ENCODE assay signal across 31 mouse cellular contexts in genomic region chr11:54219191-54219590, GRCm38 (mm10). TPM values are rescaled to one million over a fixed set of nuclear protein-coding genes. Genes with fewer than 3 reads are reported as not detected.
DNase-seq lines count a peak whose midpoint lies in the region; ATAC-seq and TF ChIP-seq lines count a peak whose summit lies in the region.
"Had no signal": no experiment of that assay in that cellular context is flagged by ENCODE, and none has a peak within 500 bp of the region (broad histone marks: within the 10 kb centered on the region; RNA-seq: fewer than 3 reads in every experiment).

No protein-coding gene starts in this region.

- no peak overlapping the region for H3K4me2 ChIP-seq in CH12.LX (ENCODE audit: insufficient read depth, low read depth, poor library complexity, severe bottlenecking)
- H3K4me2 ChIP-seq: embryonic facial prominence, embryonic 12.5 days; forebrain, embryonic 12.5 days had no signal

- peaks cover 85 to 99% of the 10 kb centered on the region in 2 experiments for H3K4me1 ChIP-seq in CH12.LX (ENCODE audit: control insufficient read depth in 1 of 2, insufficient read depth in 2 of 2)
- H3K4me1 ChIP-seq: embryonic facial prominence, embryonic 10.5 days; embryonic facial prominence, embryonic 12.5 days; forebrain, embryonic 10.5 days; forebrain, embryonic 12.5 days had no signal

- TF ChIP-seq POLR2A in CH12.LX (IDR thresholded peaks at IDR 0.05; ENCODE audit: low read depth, low read length): no peak

- no peak overlapping the region for H3K4me3 ChIP-seq in CH12.LX (replicated peaks in 1 of 3; ENCODE audit: low read depth in 2 of 3, low read length in 2 of 3, poor library complexity in 1 of 3)
- H3K4me3 ChIP-seq: embryonic facial prominence, embryonic 10.5 days; embryonic facial prominence, embryonic 12.5 days; forebrain, embryonic 10.5 days; forebrain, embryonic 12.5 days had no signal

- no peaks in the 10 kb centered on the region for H3K27me3 ChIP-seq in CH12.LX (replicated peaks)
- H3K27me3 ChIP-seq: embryonic facial prominence, embryonic 12.5 days; forebrain, embryonic 12.5 days had no signal

- no peak overlapping the region for H3K27ac ChIP-seq in CH12.LX (ENCODE audit: insufficient read depth, low read depth)
- H3K27ac ChIP-seq: embryonic facial prominence, embryonic 10.5 days; embryonic facial prominence, embryonic 12.5 days; forebrain, embryonic 10.5 days; forebrain, embryonic 12.5 days had no signal

- H3K79me2 ChIP-seq in CH12.LX (replicated peaks; ENCODE audit: control insufficient read depth, extremely low read depth, insufficient read depth, poor library complexity, severe bottlenecking): no peaks in the 10 kb centered on the region

- no peak overlapping the region for H3K9ac ChIP-seq in CH12.LX (ENCODE audit: insufficient read depth, low read depth)
- H3K9ac ChIP-seq: embryonic facial prominence, embryonic 12.5 days; forebrain, embryonic 12.5 days had no signal

- ATAC-seq in common myeloid progenitor, adult 5-6 weeks (replicated peaks; ENCODE audit: low read depth, poor library complexity, severe bottlenecking): peak; percentile 36; the same call in 1 of the 2 replicates
- peak; percentile 45 for ATAC-seq in megakaryocyte progenitor cell, adult 5-6 weeks (replicated peaks; ENCODE audit: poor library complexity)
- ATAC-seq: CD4-positive, CD25-positive, alpha-beta regulatory T cell, adult 4 months; forebrain, embryonic 14.5 days; forebrain, embryonic 16.5 days had no signal

- in situ Hi-C loops in CH12.LX (cut with MboI; ENCODE audit: low pct_ligation_motif_present, low pct_unique_long_range_greater_than_20kb, low sequenced_read_pairs): loop anchor here (5.0 kb wide), 1 partner anchor 72 kb away; no protein-coding TSS in a partner anchor

- peak; percentile 52; the same call in 1 of the 2 replicates for TF ChIP-seq EP300 in CH12.LX (IDR thresholded peaks at IDR 0.05; ENCODE audit: low read length)

- DNase-seq in CH12.LX (ENCODE audit: extremely low read depth) (peak; percentile 47), MEL-GATA-1-ER (ENCODE audit: extremely low read depth, low read depth) (peak; percentile 54)
- DNase-seq in Muller cell, postnatal 12 days (ENCODE audit: inconsistent ontology term): no peak
- no peak for DNase-seq in lung, postnatal 14 days
- DNase-seq in testis, postnatal 14 days (ENCODE audit: low spot score): no peak
- no peak for DNase-seq in kidney, adult 11 months
- DNase-seq: adrenal gland, adult 2 months; adrenal gland, postnatal 10 days; adrenal gland, postnatal 25 days; B cell, adult 2 months; cerebellum, adult 11 months; cerebellum, adult 18-20 months; cerebellum, adult 8-10 months; cerebellum, adult 9-11 months; cerebellum, postnatal 14 days; cerebellum, postnatal 36 days had no signal

- H3K9me3 ChIP-seq in CH12.LX (replicated peaks; ENCODE audit: low read length): no peaks in the 10 kb centered on the region
- H3K9me3 ChIP-seq: embryonic facial prominence, embryonic 10.5 days; embryonic facial prominence, embryonic 12.5 days; forebrain, embryonic 10.5 days; forebrain, embryonic 12.5 days had no signal

- H3K36me3 ChIP-seq in CH12.LX (replicated peaks in 1 of 2; ENCODE audit: control insufficient read depth in 1 of 2, insufficient read depth in 1 of 2, low read length in 1 of 2): no peaks in the 10 kb centered on the region
- H3K36me3 ChIP-seq: embryonic facial prominence, embryonic 10.5 days; embryonic facial prominence, embryonic 12.5 days; forebrain, embryonic 10.5 days; forebrain, embryonic 12.5 days had no signal

- TF ChIP-seq RAD21 in CH12.LX (IDR thresholded peaks at IDR 0.05; ENCODE audit: low read depth, low read length): no peak

- dilution Hi-C loops in CH12.LX (cut with MboI; ENCODE audit: extremely low pct_ligation_motif_present, extremely low pct_unique_long_range_greater_than_20kb, low sequenced_read_pairs): no loop called here

- TF ChIP-seq CTCF in CH12.LX (conservative IDR thresholded peaks at IDR 0.05 in 1 of 2, IDR thresholded peaks at IDR 0.05 in 1 of 2; ENCODE audit: low read depth in 2 of 2, low read length in 2 of 2): no peak

TF ChIP-seq in CH12.LX, 34 proteins besides CTCF, POLR2A, EP300 and RAD21:
- peak; percentile 82; the same call in 1 of the 2 replicates for TF ChIP-seq MEF2A (IDR thresholded peaks at IDR 0.05; ENCODE audit: borderline replicate concordance, low read depth, low read length)
- peak; percentile 34; the same call in 1 of the 2 replicates for TF ChIP-seq ETS1 (conservative IDR thresholded peaks at IDR 0.05; ENCODE audit: low read depth, low read length)
- no peak for TF ChIP-seq USF2 (conservative IDR thresholded peaks at IDR 0.05; ENCODE audit: low read depth, low read length)

RNA-seq across cellular contexts. Expression of gene Csf2, which starts 30.3 kb away (rescaled TPM):
- 1.9 and 2.6 TPM in 2 replicates for total RNA-seq in CH12.LX (2012; rRNA removed)
- total RNA-seq in CH12.LX (2014; rRNA removed): 1.4 and 2.4 TPM in 2 replicates
- polyA plus RNA-seq in CH12.LX (2012; ENCODE audit: insufficient read length, low read depth): 0.79 and 0.83 TPM in 2 replicates
- total RNA-seq in common myeloid progenitor, adult 5-6 weeks (2017): not detected in 2 replicates
- total RNA-seq in megakaryocyte progenitor cell, adult 5-6 weeks (2015): not detected in 2 replicates
- not detected in 2 replicates for total RNA-seq in megakaryocyte progenitor cell, adult 5-6 weeks (2017)
- total RNA-seq: adrenal gland, adult 2 months; adrenal gland, postnatal 10 days; adrenal gland, postnatal 25 days; adrenal gland, postnatal 4 days; ES-E14 had no signal
- polyA plus RNA-seq: adrenal gland, adult 2 months; brain, embryonic 14.5 days; cortical plate, adult 2 months; embryonic facial prominence, embryonic 10.5 days; embryonic facial prominence, embryonic 12.5 days; embryonic facial prominence, embryonic 14.5 days; forebrain, embryonic 10.5 days; forebrain, embryonic 12.5 days; forebrain, embryonic 14.5 days; forebrain, embryonic 16.5 days; frontal cortex, adult 2 months had no signal

RNA-seq across cellular contexts. Expression of gene Il3, which starts 47.9 kb away (rescaled TPM):
- 2.7 and 4.8 TPM in 2 replicates for total RNA-seq in CH12.LX (2012; rRNA removed)
- 1.5 and 1.9 TPM in 2 replicates for total RNA-seq in CH12.LX (2014; rRNA removed)
- polyA plus RNA-seq in CH12.LX (2012; ENCODE audit: insufficient read length, low read depth): 1.3 and 3.5 TPM in 2 replicates
- not detected in 2 replicates for total RNA-seq in common myeloid progenitor, adult 5-6 weeks (2017)
- total RNA-seq in megakaryocyte progenitor cell, adult 5-6 weeks (2015): not detected in 2 replicates
- not detected in 2 replicates for total RNA-seq in megakaryocyte progenitor cell, adult 5-6 weeks (2017)
- total RNA-seq: adrenal gland, adult 2 months; adrenal gland, postnatal 10 days; adrenal gland, postnatal 25 days; adrenal gland, postnatal 4 days; ES-E14 had no signal
- polyA plus RNA-seq: adrenal gland, adult 2 months; brain, embryonic 14.5 days; CD4-positive, CD25-positive, alpha-beta regulatory T cell, adult 4 months; cortical plate, adult 2 months; embryonic facial prominence, embryonic 10.5 days; embryonic facial prominence, embryonic 12.5 days; embryonic facial prominence, embryonic 14.5 days; forebrain, embryonic 10.5 days; forebrain, embryonic 12.5 days; forebrain, embryonic 14.5 days; forebrain, embryonic 16.5 days; frontal cortex, adult 2 months had no signal

Comparison
In these comparisons a context has a peak if more than half of its experiments do, and no peak if none do; other contexts are left out.
1. DNase-seq: peak in CH12.LX (single experiment) and MEL-GATA-1-ER (single experiment); none in Muller cell, postnatal 12 days (single experiment), lung, postnatal 14 days (single experiment), testis, postnatal 14 days (single experiment) and kidney, adult 11 months (single experiment).